Mouse (Mus musculus) lung, postnatal 0 days (tissue): Measurements from ENCODE around the gene Cnot8. TPM values are rescaled to one million over a fixed set of nuclear protein-coding genes. Genes with fewer than 3 reads are reported as not detected.

Experiments used
- ATAC-seq: fragments of 200-750 bp; cut with Nextera tagmentation; 2 replicates; pipeline ENCODE4 v1.8.0; 2017; ENCODE audit warnings: moderate library complexity
- DNase-seq: peaks from one replicate; pipeline ENCODE4 v3.0.0-alpha.2; 2016; ENCODE audit warnings: low spot score
- H3K27ac ChIP-seq: fragments of 300-500 bp; sonication (generic); 2 replicates; pipeline ENCODE4 v1.5.1; 2014; ENCODE audit warnings: antibody characterized with exemption, mild to moderate bottlenecking, low read length, mixed read lengths
- H3K27me3 ChIP-seq: fragments of 300-500 bp; sonication (generic); replicated peaks from 2 replicates; pipeline ENCODE4 v1.6.1; 2014; ENCODE audit warnings: low read length, mixed read lengths; ENCODE audit not compliant: insufficient read depth
- H3K36me3 ChIP-seq: fragments of 300-500 bp; sonication (generic); 2 replicates; pipeline ENCODE4 v1.6.1; 2014; ENCODE audit warnings: low read length, mixed read lengths; ENCODE audit not compliant: insufficient read depth
- H3K4me1 ChIP-seq: fragments of 300-500 bp; sonication (generic); 2 replicates; pipeline ENCODE4 v1.6.1; 2014; ENCODE audit warnings: antibody characterized with exemption, low read depth, low read length, mixed read lengths; ENCODE audit not compliant: insufficient read depth
- H3K4me2 ChIP-seq: fragments of 300-500 bp; sonication (generic); replicated peaks from 2 replicates; pipeline ENCODE4 v1.6.1; 2014; ENCODE audit warnings: low read depth, mild to moderate bottlenecking, low read length, moderate library complexity, mixed read lengths
- H3K4me3 ChIP-seq: fragments of 300-500 bp; sonication (generic); 2 replicates; pipeline ENCODE4 v1.5.1; 2014; ENCODE audit warnings: low read depth, low read length
- H3K9ac ChIP-seq: fragments of 300-500 bp; sonication (generic); replicated peaks from 2 replicates; pipeline ENCODE4 v1.6.1; 2014; ENCODE audit warnings: low read depth, mild to moderate bottlenecking
- H3K9me3 ChIP-seq: fragments of 300-500 bp; sonication (generic); 2 replicates; pipeline ENCODE4 v1.6.1; 2016; ENCODE audit warnings: low read length, mixed read lengths
- CTCF ChIP-seq: IDR thresholded peaks from 2 replicates; pipeline ENCODE4 v1.5.1; 2016; ENCODE audit warnings: antibody characterized with exemption, mild to moderate bottlenecking
- EP300 ChIP-seq: IDR thresholded peaks from 2 replicates; pipeline ENCODE4 v1.6.1; 2016; ENCODE audit warnings: antibody characterized with exemption, mild to moderate bottlenecking, control low read depth
- WGBS: fragments of 180-500 bp; shearing (Covaris S2); extraction: QIAGEN DNeasy Blood & Tissue Kit; methylation state at CpG from one replicate; pipeline ENCODE4 v1.1.7; 2014; 5-methylcytosine and 5-hydroxymethylcytosine counted together
- polyA plus RNA-seq: library from polyadenylated mRNA; unstranded; fragments of >200 nt; fragmentation: Nextera tagmentation; extraction: Ambion mirVana; gene quantifications from 2 replicates; pipeline ENCODE4 v1.2.1, GENCODE M21; 2015

Cnot8 gene
- polyA plus RNA-seq, 1 experiment from 2014 or later = 71.8 TPM

DNA sequence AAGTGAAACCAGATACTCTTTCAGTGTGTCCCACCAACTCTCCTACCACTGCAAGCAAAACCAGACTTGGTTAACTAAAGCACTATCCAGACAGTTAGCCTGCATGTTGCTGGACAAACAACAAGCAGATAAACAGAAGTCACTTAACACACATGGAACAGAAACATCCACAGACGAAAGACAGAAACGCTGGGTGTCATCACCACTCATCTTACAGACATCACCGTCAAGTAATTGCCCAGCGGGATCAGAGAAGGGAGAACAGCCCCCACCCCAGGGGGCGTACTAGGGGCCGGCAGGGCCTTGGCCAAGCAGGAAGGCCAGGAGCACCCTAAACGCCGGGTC, 63.8 kb downstream of the Cnot8 start:
- DNase-seq (no peak), ATAC-seq (no peak)
- no peaks in the 10 kb centered on the region for H3K9me3 ChIP-seq
- H3K4me3 ChIP-seq = peak overlapping the region; percentile 86
- peak overlapping the region; percentile 58 for H3K9ac ChIP-seq
- no peaks in the 10 kb centered on the region for H3K27me3 ChIP-seq
- H3K4me1 ChIP-seq = no peaks in the 10 kb centered on the region
- peak overlapping the region; percentile 89 for H3K4me2 ChIP-seq
- no peaks in the 10 kb centered on the region; the same call in 1 of the 2 replicates for H3K36me3 ChIP-seq
- 1% methylated on average over 8 of the region's 8 CpGs for WGBS
- TF ChIP-seq EP300 (no peak), CTCF (no peak)
- H3K27ac ChIP-seq = peak overlapping the region; percentile 81; the same call in 1 of the 2 replicates

Other genes with a start within 250 kb of the Cnot8 start
- gene Larp1, start 95.1 kb upstream of the Cnot8 start, polyA plus RNA-seq = 10.3 and 11.6 TPM in 2 replicates
- 0.14 and 0.17 TPM in 2 replicates for gene Gm12248, start 11.0 kb upstream of the Cnot8 start, polyA plus RNA-seq
- gene Gemin5, start 64.4 kb downstream of the Cnot8 start, polyA plus RNA-seq = 4.3 and 6.2 TPM in 2 replicates
- 75.1 and 81.7 TPM in 2 replicates for gene Mrpl22, start 67.5 kb downstream of the Cnot8 start, polyA plus RNA-seq
- gene Igtp, start 95.4 kb downstream of the Cnot8 start, polyA plus RNA-seq = 9.2 and 9.7 TPM in 2 replicates
- 6.9 TPM in 2 replicates for gene Irgm2, start 95.5 kb downstream of the Cnot8 start, polyA plus RNA-seq
- gene 4930438A08Rik, start 170.6 kb downstream of the Cnot8 start, polyA plus RNA-seq = 0.16 and 0.17 TPM in 2 replicates
- 5.6 and 7.1 TPM in 2 replicates for gene Zfp692, start 202.9 kb downstream of the Cnot8 start, polyA plus RNA-seq
- 32.0 and 34.7 TPM in 2 replicates for gene Zfp672, start 226.2 kb downstream of the Cnot8 start, polyA plus RNA-seq
- 33.7 and 38.0 TPM in 2 replicates for gene Sh3bp5l, start 226.6 kb downstream of the Cnot8 start, polyA plus RNA-seq